Mouse (Mus musculus) left cerebral cortex, adult 8-10 months (tissue): Measurements from ENCODE around the gene Gm21981. TPM values are rescaled to one million over a fixed set of nuclear protein-coding genes. Genes with fewer than 3 reads are reported as not detected.
"Not testable (repeated sequence)": the region's sequence is repeated elsewhere in the genome, so short reads cannot be mapped to it uniquely, and the experiment has no call there.

ENCODE experiments used
- DNase-seq, 2 experiments: peaks; one replicate each; pipeline ENCODE4 v3.0.0; 2022; ENCODE audit warnings: low spot score in 2 of 2
- total RNA-seq, 4 experiments: library from RNA; stranded (reverse); gene quantifications; 2 replicates each; pipeline ENCODE4 v1.2.4; 2022

Gene Gm21981
- total RNA-seq, 4 experiments from 2014 or later, result 2.4 to 4.9 (median 4.1) TPM

- no peak for DNase-seq
Observed at GRCm38 (mm10) chr17:47669166-47669565, 25.1 kb downstream of the Gm21981 start.

GRCm38 (mm10) chr17:47664474-47664873, 29.8 kb downstream of the Gm21981 start:
- DNase-seq, result no peak

DNA sequence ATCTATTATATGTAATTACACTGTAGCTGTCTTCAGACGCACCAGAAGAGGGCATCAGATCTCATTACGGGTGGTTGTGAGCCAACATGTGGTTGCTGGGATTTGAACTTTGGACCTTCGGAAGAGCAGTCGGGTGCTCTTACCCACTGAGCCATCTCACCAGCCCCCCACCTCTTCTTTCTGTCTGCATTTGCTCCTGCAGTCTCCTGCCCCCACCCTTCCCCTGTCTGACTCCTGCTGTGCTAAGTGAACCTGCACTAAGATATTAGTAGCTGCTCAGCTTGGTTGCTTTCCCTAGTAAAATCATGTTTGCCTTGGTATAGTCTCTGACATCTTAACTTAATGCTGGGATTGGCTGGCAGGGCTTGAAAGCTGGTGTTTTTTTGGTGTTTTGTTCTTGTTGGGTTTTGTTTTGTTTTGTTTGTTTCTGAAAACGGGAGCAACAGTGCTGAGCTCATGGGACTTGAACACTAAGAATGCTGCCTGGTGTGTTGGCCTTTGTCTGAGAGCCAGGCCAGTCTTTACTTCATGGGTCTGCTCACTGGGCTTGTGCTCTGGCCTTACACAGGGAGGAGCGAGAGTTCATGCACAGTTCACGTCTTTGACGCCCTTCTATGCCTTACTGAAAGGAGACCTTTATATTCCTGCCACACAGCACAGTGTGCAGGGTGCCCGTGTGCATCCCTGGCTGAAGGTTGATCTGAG, 31.1 kb downstream of the Gm21981 start:
- no peak for DNase-seq

- DNase-seq, result no peak
Observed at GRCm38 (mm10) chr17:47658741-47659243, 35.5 kb downstream of the Gm21981 start.

DNA sequence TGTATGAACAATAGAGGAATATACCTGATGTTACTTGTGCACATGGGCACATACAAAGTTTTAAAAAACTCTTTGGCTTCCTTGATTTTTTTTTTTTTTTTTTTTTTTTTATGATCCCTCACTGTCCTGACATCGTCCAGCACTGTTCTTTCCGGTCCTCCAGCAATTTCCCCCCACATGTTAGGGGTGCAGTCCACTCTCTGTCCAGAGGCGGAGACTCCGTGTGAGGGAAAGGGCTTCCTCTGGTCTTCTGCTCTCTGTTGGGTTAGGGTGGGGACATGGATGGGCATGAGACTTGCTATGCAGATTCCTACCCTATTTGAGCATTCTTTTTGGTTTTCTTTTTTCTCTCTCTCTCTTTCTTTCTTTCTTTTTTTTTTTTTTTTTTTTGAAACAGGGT, 36.4 kb downstream of the Gm21981 start:
- DNase-seq, result no peak

- DNase-seq, result no peak
Observed at GRCm38 (mm10) chr17:47655697-47656096, 38.6 kb downstream of the Gm21981 start.

- not testable (repeated sequence) for DNase-seq
Observed at GRCm38 (mm10) chr17:47654346-47654745, 39.9 kb downstream of the Gm21981 start.

- DNase-seq, result no peak
Observed at GRCm38 (mm10) chr17:47651953-47652352, 42.3 kb downstream of the Gm21981 start.

GRCm38 (mm10) chr17:47648966-47649365, 45.3 kb downstream of the Gm21981 start:
- no peak for DNase-seq

DNA sequence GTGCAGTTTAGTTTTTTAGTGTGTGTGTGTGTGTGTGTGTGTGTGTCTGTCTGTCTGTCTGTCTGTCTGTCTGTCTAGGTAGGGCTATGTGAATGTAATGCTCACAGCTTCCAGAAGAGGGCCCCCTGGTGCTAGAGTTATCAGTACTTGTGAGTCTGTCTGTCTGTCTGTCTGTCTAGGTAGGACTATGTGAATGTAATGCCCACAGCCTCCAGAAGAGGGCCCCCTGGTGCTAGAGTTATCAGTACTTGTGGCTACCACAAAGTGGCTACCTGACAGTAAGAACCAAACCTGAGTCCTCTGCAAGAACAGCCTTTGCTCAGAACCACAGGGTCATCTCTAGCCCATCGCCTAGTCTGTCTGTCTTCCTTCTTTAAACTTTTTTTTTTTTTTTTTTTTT, 47.6 kb downstream of the Gm21981 start:
- no peak for DNase-seq

GRCm38 (mm10) chr17:47642992-47643391, 51.3 kb downstream of the Gm21981 start:
- no peak for DNase-seq

Other genes starting within 250 kb of the Gm21981 start
- gene Taf8, start 192.2 kb downstream of the Gm21981 start, total RNA-seq, result 10 to 100 TPM; 17.6 to 22.3 (median 19.1) TPM
- gene Ccnd3, start 189.4 kb downstream of the Gm21981 start, total RNA-seq, result 10 to 100 TPM; 28.2 to 33.4 (median 30.8) TPM
- 10 to 100 TPM; 15.7 to 19.0 (median 17.1) TPM for gene Bysl, start 83.0 kb downstream of the Gm21981 start, total RNA-seq
- gene Med20, start 82.9 kb downstream of the Gm21981 start, total RNA-seq, result 10 to 100 TPM; 26.3 to 34.7 (median 27.2) TPM
- 1 to 10 TPM; 3.8 to 9.6 (median 6.6) TPM for gene Gm20517, start 82.9 kb downstream of the Gm21981 start, total RNA-seq
- gene Usp49, start 63.8 kb downstream of the Gm21981 start, total RNA-seq, result 10 to 100 TPM; 10.2 to 13.4 (median 11.6) TPM
- 100 to 1,000 TPM; 191 to 212 (median 201) TPM for gene Tomm6, start 6.1 kb downstream of the Gm21981 start, total RNA-seq
- 10 to 100 TPM; 27.3 to 37.3 (median 33.4) TPM for gene Frs3, start 5.4 kb downstream of the Gm21981 start, total RNA-seq
- 1 to 10 TPM; 1.8 to 5.2 (median 4.3) TPM for gene Prickle4, start 281 bp upstream of the Gm21981 start, total RNA-seq
- not detected for gene Pgc, start 32.4 kb upstream of the Gm21981 start, total RNA-seq
- 10 to 100 TPM; 12.3 to 17.8 (median 15.1) TPM for gene Tfeb, start 42.6 kb upstream of the Gm21981 start, total RNA-seq
- 1 to 10 TPM in 1 of 4 experiments, under 1 TPM in 3; 0.43 to 1.2 (median 0.58) TPM for gene Mdfi, start 140.2 kb upstream of the Gm21981 start, total RNA-seq
- gene Foxp4, start 230.2 kb upstream of the Gm21981 start, total RNA-seq, result 10 to 100 TPM; 39.9 to 63.6 (median 49.6) TPM